Mouse (Mus musculus): ENCODE data around the gene Sh3glb2. TPM values are rescaled to one million over a fixed set of nuclear protein-coding genes. Genes with fewer than 3 reads are reported as not detected.

Sh3glb2 gene
- 284 and 342 TPM in 2 replicates for polyA plus RNA-seq (2012; rRNA removed)

DNA sequence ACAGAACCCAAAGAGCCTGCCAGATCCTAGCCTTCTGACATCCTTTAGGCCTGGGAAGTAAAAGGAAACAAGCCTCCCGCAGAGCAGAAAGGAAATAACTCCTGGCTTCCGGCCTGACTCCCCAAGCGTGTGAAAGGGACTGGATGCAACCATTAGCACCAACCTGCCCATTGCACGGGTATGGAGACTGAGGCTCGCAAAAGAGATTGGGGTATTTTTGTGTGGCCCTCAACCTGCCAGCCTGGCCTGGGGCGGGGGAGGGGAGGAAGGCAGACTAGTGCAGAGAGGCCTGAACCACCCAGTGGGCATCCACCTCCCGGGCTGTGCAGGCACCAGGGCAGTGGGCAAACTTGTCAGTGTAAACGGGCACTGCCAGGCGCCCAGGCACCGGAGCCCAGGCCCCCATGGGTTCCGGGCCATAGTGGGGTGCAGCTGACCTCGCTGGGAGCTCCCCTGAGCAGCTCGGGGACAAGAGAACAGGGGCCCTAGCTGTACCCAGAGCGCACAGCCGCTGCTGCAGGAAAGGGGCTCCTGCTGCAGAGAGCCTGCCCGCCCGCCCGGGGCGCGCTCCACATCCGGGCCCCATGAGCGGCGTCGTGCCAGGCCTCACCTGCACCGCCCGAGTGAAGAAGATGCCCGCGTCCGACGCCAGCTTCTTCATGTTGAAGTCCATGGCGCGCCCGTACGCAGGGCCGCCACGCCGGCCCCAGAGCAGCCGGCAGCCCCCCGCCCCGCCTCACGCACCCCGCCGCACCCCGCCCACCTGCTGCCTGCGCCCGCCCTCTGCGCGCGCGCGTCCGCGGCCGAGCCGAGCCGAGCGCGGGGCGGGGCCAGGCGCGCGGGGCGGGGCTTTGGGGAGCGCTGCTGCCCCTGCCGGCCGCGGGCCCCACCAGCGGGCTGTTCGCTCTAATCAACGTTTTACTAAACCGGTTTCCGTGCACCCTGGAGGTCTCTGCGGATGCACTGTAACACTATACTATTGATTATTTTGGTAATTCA, at the start of gene Sh3glb2:
Gene Sh3glb2, minus strand, starts transcription at position 805 of the 999 bp plus-strand sequence.
- no peak for DNase-seq (ENCODE audit: low read depth)

DNA sequence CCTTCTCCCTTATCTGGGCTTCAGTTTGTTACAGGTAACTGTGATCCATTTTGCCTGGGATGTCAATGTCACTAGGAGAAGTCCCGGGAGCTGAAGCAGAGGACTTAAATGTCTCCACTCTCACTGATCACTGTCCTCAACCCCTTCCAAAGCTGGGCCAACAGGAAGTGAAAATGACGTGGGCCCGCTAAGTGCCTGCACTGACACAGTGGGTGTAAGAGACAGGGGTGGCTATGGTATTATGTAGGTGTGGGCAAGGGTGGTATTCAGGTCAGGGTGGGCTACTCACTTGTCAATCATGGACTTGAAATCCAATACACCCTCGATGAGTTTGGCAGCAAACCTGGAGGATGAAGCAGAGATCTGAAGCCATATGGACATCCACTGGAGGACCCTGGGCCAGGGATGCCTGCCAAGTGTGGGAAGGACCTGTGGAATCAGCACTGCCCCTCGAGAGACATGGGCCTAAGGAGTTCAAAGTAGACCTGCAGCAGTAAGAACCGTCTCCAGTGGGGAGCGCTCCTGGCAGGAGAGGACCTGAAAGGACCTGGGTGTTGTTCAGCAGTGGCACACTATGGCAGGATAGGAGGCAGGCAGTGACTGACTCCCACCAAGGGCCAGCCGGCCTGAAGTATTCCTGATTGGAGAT, 49.4 kb upstream of the Sh3glb2 start:
- DNase-seq (ENCODE audit: low read depth), result no peak

DNA sequence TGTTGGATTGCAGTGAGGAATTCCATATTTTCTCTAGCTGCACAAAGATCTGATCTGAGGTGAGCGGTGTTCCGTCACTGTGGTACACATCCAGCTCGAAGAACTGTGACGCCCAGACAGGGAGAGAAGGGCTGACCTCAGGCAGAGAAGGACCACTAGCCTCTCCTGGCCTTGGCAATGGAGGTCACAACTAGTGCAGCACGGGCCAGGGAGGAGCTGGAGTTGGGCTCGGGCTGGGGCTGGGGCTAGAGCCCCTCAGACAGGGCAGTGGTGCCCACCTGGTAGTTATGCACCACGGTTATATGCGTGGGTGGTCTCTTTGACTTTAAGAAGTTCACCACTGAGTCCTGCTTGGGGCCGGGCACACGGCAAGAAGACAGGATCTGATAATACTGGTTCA, 48.6 kb upstream of the Sh3glb2 start:
- DNase-seq (ENCODE audit: low read depth), result no peak

DNA sequence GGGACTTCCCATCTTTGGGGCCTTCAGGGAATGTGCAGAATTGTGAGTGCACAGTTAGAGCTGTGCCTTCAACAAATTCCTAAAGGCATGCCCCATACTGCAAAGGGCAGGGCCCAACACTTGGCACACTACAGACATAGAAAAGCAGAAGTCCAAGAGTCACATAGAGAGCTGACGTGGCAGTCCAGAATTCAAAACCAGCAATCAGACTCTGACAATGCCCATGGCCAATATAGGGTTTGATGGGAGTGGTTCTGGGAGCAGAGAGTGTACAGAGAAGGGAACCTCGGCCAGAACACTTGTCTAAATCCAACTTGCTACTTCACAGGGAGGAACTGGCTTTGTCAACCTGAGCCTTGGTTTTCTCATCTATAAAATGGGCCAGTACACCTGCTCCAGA, 48.1 kb upstream of the Sh3glb2 start:
- DNase-seq (ENCODE audit: low read depth), result no peak

DNA sequence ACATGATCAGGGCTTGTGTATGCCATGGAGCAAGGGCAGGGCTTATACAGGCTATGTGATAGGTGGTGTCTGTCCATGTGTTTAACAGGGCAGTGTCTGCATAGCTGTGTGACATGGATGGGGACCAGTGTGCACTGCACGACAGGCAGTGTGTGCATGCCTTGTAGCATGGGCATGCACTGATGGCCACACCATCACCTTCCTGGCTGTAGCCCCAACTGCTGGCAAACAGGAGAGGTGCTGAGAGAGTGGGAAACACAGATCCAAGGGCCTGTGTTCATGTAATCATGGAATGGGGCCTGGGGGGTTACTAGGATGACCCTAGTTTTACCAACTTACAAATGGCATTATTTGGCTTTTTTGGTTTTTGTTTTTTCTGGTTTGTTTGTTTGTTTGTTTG, 44.7 kb upstream of the Sh3glb2 start:
- DNase-seq (ENCODE audit: low read depth), result no peak

DNA sequence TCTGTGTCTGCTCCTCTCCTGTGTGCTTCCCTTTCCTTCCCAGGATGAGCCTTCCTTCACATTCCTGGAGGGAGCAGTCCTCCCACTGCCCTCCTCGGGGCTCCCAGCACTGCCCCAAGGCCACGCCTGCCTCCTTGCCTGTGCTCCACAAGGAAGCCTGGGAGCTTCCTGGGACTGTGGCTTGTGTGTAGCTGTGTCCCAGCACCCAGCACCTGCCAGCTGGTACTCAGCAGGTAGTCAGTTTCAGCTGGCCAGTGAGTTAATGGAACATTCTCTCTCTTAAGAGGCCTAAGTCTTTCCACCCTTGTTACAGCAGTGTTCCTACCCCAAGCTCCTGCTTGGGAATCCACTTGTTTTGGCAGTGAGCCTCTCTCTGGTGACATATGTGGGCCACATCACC, 43.7 kb upstream of the Sh3glb2 start:
- DNase-seq (ENCODE audit: low read depth), result no peak

DNA sequence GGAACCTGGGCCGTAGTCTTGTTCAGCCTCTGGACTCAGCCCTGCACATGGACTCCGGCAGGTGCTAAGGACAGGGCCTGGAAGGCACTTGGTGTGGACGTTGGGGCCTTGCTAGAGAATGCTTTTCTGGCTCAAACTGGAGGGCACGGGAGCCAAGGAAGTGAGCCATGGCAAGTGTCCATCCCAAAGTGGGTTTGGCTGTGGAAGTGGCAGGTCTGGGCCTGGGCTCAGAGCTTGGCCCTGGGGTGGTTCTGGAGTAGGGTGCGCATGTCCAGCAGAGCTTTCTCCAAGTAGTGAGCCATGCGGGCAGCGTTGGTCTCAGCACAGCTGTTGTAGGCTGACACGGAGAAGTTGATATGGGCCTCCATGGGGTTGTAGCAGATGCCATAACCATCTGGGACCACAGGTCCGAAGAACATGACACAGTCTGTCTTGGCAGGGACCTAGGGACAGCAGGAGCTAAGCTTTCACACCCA, 43.3 kb upstream of the Sh3glb2 start:
- DNase-seq (ENCODE audit: low read depth), result no peak

DNA sequence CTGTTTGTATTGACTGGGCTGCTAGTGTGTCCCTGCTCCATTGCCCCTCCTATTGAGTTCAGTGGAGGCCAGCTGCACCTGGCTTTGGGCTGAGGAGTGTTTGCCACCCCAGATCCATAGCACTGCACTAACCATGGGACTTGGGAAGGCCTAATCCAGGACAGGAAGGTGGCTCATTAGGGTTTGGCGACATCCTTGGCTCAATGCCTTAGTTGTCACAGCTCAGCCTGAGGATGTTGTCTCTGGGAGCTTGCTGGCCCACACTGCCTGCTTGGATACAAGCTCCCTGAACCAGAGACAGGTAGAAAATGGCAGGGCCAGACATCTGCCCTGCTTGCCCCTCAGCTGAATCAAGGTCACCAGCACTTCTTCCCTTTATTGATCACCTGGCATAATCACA, 42.4 kb upstream of the Sh3glb2 start:
- no peak for DNase-seq (ENCODE audit: low read depth)

DNA sequence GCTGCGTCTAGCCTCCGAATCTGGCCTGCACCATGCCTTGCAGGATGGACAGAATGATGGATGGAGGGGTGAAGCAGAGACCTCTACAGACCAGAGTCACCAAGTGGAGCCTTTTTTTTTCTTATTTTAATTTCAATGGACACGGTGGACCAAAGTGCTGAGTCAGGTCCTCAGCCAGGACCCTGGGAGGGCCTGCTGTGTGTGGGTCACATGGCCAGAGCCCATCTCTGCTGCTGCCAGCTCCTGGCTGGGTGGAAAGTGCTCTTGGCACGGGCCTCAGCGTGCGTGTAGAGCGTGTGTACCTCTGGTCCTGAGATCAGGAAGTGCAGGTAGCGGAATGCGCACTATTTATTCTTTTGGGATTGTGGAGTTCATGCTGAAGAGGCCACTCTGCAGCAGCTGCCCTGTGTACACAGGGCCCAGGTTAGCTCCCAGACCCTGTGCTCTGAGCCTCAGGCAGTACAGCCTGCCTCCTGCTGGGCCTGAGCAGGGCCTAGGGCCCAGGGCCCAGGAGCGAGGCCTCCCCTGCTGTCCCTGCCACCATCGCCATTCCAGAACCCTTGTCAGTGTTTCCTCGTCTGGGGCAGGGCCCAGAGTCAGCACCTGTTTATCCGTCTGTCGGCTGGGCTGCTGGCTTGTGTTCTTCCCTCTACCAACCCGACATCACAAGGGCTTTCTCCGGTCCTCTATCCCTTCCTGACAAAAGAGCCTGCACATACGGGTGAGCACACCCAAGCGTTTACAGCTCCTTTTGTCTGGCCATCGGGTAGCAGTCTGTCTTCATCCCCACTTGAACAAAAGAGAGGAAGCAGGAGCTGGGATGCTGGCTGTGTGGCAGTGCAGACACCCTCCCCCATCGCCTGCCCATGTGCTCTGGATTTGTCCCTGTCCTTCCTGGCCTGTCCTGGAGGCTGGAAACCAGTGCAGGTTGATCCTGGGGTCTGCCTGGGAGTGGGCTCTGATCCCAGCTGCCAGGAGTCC, 40.3 kb upstream of the Sh3glb2 start:
- no peak for DNase-seq (ENCODE audit: low read depth)

DNA sequence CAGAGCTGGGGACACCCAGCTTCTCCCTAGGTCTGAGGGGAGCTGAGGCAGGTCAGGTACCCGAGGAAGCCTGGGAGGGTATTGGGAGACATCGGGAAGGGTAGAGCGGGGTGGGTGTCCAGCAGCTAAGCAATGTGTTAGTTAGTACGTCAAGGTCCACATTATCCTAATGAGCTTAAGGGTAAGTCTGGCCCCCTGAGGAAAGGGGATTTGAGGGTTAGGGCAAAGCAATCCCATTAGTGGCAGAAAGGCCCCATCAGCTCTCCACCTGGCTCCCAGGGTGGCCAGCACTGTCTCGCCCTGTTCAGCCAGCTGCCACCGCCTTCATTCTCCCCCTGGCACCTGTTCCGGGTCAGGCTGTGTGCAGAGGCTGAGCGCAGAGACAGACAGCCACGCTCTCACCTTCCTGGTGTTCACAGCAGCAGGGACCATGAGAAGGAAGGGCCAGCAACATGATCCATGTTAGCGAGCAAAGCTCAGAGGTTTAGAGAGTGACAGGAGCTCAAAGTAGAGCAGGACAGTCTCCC, 38.9 kb upstream of the Sh3glb2 start:
- no peak for DNase-seq (ENCODE audit: low read depth)

DNA sequence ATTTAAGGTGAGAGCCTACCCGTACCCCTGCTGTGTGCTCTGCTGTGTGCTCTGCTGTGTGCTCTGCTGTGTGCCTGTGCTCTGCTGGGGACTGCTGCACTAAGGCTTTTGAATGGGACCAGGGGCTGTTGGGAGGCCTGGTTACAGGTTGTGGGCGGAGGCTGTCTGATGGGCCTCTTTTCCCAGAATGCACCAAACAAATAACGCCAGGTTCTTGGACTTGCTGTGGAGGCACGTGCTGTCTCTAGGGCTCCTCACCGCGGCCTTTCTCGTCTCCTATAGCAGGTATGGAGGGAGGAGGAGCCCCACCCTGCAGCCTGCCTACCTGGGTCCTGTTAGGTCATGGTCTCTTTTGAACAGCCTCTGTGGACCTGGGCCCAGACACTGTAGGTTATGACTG, 37.1 kb upstream of the Sh3glb2 start:
- no peak for DNase-seq (ENCODE audit: low read depth)

DNA sequence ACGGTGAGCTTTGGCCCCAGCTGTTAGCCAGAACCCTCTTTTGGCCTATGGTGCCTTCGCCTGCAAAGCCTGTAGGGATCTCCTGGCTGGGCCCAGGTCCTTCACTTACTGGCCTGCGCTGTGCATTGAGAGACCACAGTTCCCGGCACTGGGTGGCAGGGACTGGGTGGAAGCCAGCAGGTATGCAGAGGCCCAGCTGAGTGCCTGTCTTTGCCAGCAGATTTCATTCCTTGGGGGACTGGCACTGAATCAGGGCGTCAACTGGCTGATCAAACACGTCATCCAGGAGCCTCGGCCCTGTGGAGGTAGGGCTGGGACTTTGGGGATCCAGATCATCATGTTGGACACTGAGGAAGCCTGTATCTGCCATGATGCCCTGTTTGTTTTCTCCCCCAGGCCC, 36.6 kb upstream of the Sh3glb2 start:
- no peak for DNase-seq (ENCODE audit: low read depth)

DNA sequence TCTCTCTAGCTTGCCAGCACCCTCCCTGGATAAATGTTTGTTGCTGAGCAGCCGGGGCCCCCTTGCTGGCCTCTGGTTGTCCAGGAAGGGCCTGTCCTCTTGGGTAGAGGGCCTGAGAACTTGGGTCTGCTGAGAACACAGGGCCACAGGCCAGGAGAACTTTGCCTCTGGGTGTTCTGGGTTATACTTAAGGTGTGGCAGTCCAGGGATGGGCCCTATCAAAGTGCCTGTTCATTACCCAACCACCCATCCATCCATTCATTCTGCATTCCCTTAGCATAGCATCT, 34.2 kb upstream of the Sh3glb2 start:
- DNase-seq (ENCODE audit: low read depth), result no peak

DNA sequence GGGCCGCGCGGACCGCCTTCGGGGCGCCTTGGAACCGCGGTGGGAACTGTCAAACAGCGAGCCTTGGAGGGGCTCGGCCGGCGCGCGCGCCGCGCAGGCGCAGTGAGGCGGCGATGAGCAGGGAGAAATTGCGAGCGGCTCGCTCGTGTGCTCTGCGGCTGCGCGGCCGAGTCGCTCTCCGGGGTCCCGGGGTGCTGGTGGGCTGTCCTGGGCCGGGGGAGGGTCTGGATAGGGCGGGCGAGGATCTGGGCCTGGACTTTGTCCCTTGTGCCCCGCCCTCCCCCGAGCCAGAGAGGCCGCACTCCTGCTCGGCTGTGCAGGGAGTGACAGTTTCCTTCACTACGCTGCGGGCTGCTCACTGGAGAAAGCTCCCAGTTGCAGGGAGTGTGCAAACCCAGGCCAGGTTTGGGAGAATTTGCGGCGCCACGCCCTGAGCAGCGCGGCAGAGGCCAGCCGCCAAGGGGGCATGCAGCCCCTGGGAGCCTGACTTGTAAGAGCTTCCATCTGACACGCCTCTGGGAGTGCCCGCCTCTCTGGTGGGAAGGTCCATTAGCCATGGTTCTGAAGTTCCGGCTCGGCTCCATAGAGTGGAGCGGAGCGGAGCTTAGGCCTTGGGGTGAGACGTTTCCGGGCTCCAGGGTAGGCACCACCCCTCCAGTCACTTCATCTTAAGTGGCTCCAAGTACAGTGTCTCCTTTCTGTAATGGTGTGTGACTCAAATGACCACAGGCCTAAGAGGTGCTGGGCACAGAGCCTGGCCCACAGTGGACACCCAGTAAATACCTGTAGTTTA, 33.6 kb upstream of the Sh3glb2 start:
- DNase-seq (ENCODE audit: low read depth), result no peak

DNA sequence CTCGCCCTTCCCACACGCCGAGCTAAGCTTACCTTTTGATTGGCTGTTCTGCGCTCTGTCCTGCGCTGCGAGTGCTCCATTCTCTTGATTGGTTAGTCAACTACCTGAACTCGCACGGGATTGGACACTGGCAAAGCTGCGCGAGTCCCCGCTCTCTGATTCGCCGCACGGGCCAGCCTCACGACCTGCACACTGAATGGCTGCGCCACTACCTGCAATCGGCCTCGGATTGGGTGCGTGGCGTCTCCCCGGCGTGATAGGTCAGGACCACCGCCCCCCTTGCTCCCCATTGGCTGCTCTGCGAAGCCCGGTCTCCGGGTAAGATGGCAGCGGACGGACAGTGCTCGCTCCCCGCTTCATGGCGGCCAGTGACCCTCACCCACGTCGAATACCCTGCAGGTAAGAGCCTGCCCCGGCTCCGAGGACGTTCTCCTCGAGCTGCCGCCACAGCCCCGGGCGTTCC, 33.0 kb upstream of the Sh3glb2 start, which contains the start of gene Dolpp1:
Gene Dolpp1, plus strand, starts transcription at position 141 of the 463 bp plus-strand sequence.
- DNase-seq (ENCODE audit: low read depth), result no peak

DNA sequence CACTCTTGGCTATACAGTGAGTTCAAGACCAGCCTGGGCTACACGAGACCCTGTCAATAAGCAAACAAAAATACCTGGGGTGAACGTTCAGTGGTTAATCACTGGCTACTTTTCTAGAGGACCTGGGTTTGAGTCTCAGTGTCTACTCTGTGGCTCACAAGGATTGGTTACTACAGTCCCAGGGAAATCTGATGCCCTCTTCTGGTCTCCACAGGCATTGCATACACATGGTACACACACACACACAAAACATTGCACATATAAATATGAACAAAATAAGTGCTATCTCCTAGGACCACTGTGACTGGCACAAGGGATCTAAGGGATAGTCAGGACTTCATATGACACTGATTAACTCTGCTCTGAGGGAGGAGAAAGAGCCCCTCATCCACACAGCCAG, 29.9 kb upstream of the Sh3glb2 start:
- no peak for DNase-seq (ENCODE audit: low read depth)

DNA sequence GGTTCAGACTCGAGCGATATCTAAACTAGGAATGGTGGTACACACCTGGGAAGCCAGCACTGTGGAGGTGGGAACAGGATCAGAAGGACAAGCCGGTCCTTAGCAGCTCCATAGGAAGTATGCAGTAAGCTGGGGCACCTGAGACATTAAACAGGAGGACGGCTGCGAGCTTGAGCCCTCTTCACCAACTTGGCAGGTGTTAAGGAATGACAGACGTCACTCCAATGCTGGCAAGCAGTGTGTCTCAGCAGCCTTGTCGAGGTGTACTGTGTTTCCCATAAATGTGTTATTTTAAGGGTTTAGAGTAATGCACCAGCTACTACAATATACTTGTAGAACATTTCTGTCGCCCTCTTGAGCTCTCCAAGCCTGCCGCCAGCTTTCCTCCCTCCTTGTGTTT, 27.8 kb upstream of the Sh3glb2 start:
- DNase-seq (ENCODE audit: low read depth), result no peak

DNA sequence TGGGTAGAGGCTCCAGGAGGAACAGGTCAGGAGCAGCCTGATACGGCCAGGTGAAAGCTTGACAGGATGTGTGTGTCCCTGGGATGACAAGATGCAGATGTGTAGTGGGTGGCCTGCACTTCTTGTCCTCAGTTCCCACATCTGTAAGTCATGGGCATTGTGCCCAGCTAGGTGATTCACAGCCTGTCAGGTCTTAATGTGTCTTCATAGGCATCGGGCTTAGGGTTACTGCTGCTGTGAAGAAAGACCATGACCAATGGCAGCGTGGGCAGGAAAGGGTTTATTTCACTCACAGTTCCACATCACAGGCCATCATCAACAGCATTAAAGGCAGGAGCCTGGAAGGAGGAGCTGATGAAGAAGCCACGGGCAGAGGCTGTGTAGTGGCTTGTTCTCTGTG, 26.5 kb upstream of the Sh3glb2 start:
- no peak for DNase-seq (ENCODE audit: low read depth)

DNA sequence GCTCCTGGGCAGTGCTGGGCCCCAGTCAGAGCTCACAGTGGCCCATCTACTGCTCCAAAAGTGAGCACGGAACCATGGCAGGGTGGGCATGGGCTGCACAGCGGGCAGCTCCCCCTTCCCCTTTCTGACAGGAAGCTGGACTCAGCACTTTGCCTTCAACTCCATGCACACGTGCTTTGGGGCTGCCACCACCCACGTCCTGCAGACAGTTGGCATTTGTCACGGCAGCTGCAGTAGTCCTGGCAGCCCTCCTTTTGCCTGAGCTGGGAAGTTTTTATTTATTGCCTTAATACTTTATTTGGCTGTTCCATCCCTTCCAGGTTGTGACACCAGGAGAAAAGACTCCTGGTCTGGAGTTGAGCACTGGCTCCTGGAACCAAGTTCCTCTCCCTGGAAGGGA, 25.7 kb upstream of the Sh3glb2 start:
- no peak for DNase-seq (ENCODE audit: low read depth)

DNA sequence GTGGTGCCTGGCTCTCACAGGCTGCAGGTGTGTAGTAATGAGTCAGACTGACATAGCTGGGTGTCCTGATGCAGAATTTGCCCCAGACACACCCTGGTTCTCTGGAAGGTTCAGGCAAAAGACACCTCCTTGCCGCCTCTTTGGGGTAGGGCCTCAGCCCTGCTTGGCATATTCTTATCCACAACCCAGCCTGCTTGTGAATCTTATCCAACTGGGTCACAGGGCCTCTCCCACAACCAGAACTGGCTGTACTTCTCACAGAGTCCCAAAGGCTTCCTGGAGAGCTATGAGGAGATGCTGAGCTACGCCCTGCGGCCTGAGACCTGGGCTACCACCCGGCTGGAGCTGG, 22.2 kb upstream of the Sh3glb2 start:
- DNase-seq (ENCODE audit: low read depth), result no peak
